Mouse (Mus musculus) effector memory CD4-positive, alpha-beta T cell, adult 7 months (primary cell): ENCODE data around the gene Trim10. TPM values are rescaled to one million over a fixed set of nuclear protein-coding genes. Genes with fewer than 3 reads are reported as not detected.

Experiments used
- polyA plus RNA-seq: library from polyadenylated mRNA; unstranded; fragments of 100-300 nt; shearing (Covaris generic); gene quantifications from one replicate; pipeline ENCODE4 v1.2.1, GENCODE M21; 2017

The Trim10 gene
- not detected for polyA plus RNA-seq

GRCm38 (mm10) chr17:36869284-36869954 lies at the start of gene Trim10:
TSS of gene Trim10 (plus strand) at chr17:36869574.

DNA sequence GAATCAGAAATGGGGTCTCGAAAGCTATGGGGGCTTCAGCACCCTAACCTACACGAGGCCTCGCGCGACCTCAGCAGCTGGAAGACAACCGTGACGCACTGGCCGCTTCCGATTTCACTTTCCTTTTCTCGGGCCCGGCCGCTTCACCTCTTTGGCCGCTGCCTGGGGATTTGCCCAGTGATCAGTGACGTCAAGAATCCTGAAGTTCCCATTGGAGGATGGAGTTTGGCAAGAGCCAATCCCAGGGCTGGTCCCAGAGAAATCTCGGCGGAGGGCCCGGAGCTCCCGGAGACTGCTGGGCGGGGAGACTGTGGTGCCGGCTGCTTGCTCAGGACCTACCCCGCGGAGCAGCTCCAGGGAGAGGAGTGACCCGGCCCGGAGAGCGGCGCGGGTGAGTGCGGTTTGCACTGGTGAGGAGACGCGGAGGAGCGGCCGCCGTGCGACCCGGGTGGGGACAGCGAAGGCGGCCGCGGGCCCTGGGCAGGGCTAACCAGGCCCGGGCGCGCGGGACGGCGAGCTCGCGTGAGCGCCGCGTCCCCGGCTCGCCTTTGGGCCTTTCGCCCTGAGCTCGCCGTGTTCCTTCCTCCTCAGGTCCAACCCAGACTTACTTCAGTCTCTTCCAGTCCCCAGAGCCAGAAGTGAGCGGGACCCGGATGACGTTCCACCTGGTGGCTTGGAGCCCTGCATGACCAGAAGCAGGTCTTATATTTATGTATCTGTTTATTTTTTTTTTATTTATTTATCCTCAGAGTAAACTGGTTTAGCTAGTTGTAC lies 32.3 kb upstream of the Trim10 start, which contains the start of gene Trim26:
TSS of gene Trim26 (plus strand) at position 261 of the 774 bp plus-strand sequence.

GRCm38 (mm10) chr17:36866719-36867527 lies 2.5 kb upstream of the Trim10 start, which contains the start of gene Trim15:
TSS of gene Trim15 (minus strand) at chr17:36867210.

DNA sequence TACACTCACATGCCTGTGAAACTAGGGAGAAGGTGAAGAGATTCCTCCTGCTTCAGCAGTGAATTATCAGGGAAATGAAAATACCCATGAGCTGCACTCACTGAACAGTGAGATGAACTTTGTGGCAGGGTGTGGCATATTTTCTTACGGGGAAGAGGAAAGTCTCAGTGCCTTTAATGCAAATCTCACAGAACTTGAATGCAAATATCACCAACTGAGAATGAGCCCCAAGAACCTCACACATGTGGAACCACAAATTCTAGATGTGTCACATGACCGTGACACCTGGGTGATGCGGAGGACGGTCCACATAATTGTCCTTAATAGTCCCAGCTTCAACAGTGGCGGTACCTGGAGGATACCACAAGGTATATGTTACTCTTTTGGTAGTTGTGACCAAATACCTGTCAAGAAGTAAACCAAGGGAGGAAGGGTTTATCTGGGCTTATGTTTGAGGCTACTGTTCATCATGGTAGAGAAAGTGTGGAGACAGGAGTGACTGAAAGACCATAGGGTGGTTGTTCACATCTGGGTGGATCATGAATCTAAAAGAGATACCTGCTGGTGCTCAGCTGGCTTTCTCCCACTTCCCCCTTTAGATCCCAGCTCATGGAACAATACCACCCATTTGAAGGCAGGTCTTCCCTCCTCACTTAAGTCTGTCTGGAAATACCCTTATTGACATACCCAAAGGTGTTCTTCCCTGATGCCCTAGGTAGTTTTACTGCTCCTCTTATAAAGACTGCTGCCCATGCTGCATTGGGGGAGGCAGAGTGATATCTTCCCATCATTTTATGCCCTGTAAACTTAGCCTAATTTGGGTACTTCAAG lies 20.9 kb downstream of the Trim10 start, which contains the start of gene Trim40:
TSS of gene Trim40 (minus strand) at position 51 of the 831 bp plus-strand sequence.

GRCm38 (mm10) chr17:36897552-36898205 lies 28.3 kb downstream of the Trim10 start, which contains the start of gene Trim31:
TSS of gene Trim31 (plus strand) at chr17:36898118.

Other genes starting within 250 kb of the Trim10 start
- not detected for gene H2-M9, start 226.9 kb upstream of the Trim10 start, polyA plus RNA-seq
- not detected for gene H2-M1, start 197.4 kb upstream of the Trim10 start, polyA plus RNA-seq
- gene H2-M10.5, start 96.7 kb upstream of the Trim10 start, polyA plus RNA-seq = not detected
- gene H2-M10.6, start 57.4 kb upstream of the Trim10 start, polyA plus RNA-seq = not detected
- 139 TPM for gene Trim26, start 32.4 kb upstream of the Trim10 start, polyA plus RNA-seq
- gene Trim15, start 2.4 kb upstream of the Trim10 start, polyA plus RNA-seq = not detected
- not detected for gene Trim40, start 20.5 kb downstream of the Trim10 start, polyA plus RNA-seq
- not detected for gene Trim31, start 28.5 kb downstream of the Trim10 start, polyA plus RNA-seq
- gene Rnf39, start 73.3 kb downstream of the Trim10 start, polyA plus RNA-seq = 2.3 TPM
- gene Ppp1r11, start 82.2 kb downstream of the Trim10 start, polyA plus RNA-seq = 312 TPM
- gene Znrd1, start 89.0 kb downstream of the Trim10 start, polyA plus RNA-seq = 146 TPM
- 2.4 TPM for gene Znrd1as, start 89.0 kb downstream of the Trim10 start, polyA plus RNA-seq
- gene 2410137M14Rik, start 111.7 kb downstream of the Trim10 start, polyA plus RNA-seq = not detected
- gene H2-M5, start 120.0 kb downstream of the Trim10 start, polyA plus RNA-seq = 0.21 TPM
- gene Zfp57, start 131.6 kb downstream of the Trim10 start, polyA plus RNA-seq = not detected
- not detected for gene Mog, start 153.8 kb downstream of the Trim10 start, polyA plus RNA-seq
- 12.6 TPM for gene Gabbr1, start 176.4 kb downstream of the Trim10 start, polyA plus RNA-seq
- 0.17 TPM for gene Olfr90, start 218.9 kb downstream of the Trim10 start, polyA plus RNA-seq
- not detected for gene Olfr91, start 228.7 kb downstream of the Trim10 start, polyA plus RNA-seq